Mouse (Mus musculus) ES-E14 (cell line): ENCODE measurements at regions not wholly inside any gene's neighbourhood (a gene's known extent, or its start where the extent isn't known, plus 50 kb on each side); places are given as distances from the start of the nearest gene placed in this dataset.

Experiments
- CHD2 ChIP-seq: IDR thresholded peaks from 2 replicates; pipeline ENCODE4 v1.6.1; 2014; ENCODE audit warnings: mild to moderate bottlenecking, low read depth, low read length, inconsistent platforms
- HCFC1 ChIP-seq: IDR thresholded peaks from 2 replicates; pipeline ENCODE4 v1.6.1; 2012; ENCODE audit warnings: low read length, inconsistent platforms, borderline replicate concordance; ENCODE audit not compliant: insufficient read depth
- MAFK ChIP-seq: IDR thresholded peaks from 2 replicates; pipeline ENCODE4 v1.6.1; 2014; ENCODE audit warnings: mild to moderate bottlenecking, low read depth, low read length, inconsistent platforms; ENCODE audit not compliant: insufficient read depth
- ZC3H11A ChIP-seq: IDR thresholded peaks from 2 replicates; pipeline ENCODE4 v1.6.1; 2012; ENCODE audit warnings: low read depth, mild to moderate bottlenecking, inconsistent platforms, low read length, borderline replicate concordance
- ZNF384 ChIP-seq: IDR thresholded peaks from 2 replicates; pipeline ENCODE4 v1.6.1; 2012; ENCODE audit warnings: low read depth, low read length, inconsistent platforms

DNA sequence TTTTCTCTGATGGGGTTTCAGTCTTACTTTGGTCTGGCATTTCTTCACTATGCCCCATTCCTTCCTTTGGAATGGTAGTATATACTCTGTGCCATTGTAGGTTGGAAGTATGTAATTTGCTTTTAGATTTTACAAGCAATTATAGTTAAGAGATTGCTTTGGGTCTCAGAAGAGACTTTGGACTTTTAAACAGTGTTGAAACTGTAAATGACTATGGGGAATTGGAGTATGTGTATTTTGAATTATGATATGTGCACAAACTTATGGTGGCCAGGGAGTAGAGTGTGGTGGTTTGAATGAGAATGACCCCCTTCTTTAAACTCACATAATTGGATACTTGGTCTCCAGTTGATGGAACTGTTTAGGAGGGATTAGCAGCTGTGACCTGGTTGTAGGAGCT is 546.2 kb downstream of the Hace1 start:
- TF ChIP-seq ZC3H11A (no peak), HCFC1 (no peak), MAFK (no peak), ZNF384 (no peak), CHD2 (no peak)
